Mouse (Mus musculus): ENCODE measurements around the gene Sytl2.

Sytl2 gene

GRCm38 (mm10) chr7:90301942-90302646 is at the start of gene Sytl2:
Sytl2 (plus strand) TSS chr7:90302252.
- DNase-seq = peak; percentile 59

DNA sequence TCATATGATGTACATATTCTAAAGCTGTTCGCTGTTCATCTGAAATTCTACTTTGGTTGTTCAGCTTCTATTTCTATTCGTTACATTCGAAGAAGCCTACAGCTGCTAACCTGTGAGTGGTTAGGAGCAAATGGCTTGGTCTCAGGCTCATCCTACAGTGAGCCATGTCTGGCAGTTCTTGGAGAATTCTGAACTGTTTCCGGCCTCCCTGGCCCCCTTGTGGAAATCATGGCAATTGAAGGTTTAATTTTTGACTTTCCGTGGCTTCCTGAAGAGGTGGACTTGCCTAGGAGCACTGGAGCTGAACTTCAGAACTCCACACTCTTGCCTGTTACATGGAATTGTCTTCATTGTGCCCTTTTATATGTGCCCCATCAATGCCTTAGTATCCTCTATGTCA is 49.1 kb upstream of the Sytl2 start:
- DNase-seq = no peak

- DNase-seq = no peak
Measured at GRCm38 (mm10) chr7:90258701-90259100, 43.4 kb upstream of the Sytl2 start.

- no peak for DNase-seq
Measured at GRCm38 (mm10) chr7:90259899-90260298, 42.2 kb upstream of the Sytl2 start.

DNA sequence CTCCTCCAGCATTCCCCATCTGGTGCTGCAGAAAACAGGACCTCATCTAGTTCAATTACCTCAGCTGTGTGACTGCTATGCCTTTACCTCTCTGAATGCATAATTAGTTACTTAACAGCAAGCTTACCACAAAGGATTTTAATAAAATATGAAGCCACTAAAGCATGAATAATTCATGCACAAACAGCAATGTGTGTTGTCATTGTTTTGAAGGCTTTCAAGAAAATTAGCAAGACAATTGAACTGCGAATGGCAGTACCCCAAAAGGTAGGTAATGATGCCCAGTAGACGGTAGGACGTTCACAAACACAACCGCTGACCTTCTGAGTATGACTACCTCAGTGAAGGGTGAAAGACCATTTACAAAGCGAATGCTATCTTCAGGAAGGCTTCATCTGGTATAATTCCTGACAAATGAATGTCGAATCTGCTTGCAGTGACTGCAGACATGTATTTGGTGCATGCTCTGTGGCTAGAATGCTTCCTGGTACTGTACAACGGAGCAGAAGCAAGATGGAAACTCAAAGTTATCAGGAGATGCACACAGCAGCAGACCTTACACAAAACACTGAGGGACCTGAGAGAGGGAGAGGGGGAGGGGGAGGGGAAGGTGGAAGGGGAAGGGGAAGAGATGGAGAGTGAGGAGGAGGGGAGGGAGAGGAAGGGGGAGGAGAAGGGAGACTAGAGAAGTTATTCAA is 40.0 kb upstream of the Sytl2 start:
- no peak for DNase-seq

- DNase-seq = peak; percentile 66
Measured at GRCm38 (mm10) chr7:90265289-90265970, 36.6 kb upstream of the Sytl2 start, which contains the start of gene Ccdc83. Ccdc83 (minus strand) TSS chr7:90265777.

- no peak for DNase-seq
Measured at GRCm38 (mm10) chr7:90270141-90270540, 31.9 kb upstream of the Sytl2 start.

- no peak for DNase-seq
Measured at GRCm38 (mm10) chr7:90274561-90275100, 27.4 kb upstream of the Sytl2 start.

GRCm38 (mm10) chr7:90277246-90277645 is 24.8 kb upstream of the Sytl2 start:
- DNase-seq = no peak

- peak; percentile 21 for DNase-seq
Measured at GRCm38 (mm10) chr7:90277769-90278168, 24.3 kb upstream of the Sytl2 start.

DNA sequence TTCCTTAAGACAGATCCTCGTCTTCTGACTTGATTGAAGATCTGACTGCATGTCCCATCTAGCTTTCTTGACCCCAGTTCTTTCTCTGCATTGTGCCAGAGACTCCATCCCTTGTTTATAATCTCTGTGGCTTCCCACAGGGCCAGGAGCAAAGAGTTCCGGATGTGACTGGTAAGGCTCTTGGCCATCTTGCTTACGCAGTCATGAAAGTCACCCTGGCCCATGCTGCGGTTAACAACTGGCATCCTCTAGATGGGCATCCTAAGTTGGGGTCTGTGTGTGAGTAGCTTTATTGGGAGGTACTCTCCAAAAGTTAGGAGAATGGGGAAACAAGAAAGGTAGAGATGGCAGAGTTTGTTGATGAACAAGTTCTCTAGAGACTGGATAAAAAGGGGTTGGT is 22.9 kb upstream of the Sytl2 start:
- no peak for DNase-seq

GRCm38 (mm10) chr7:90280274-90280875 is 21.7 kb upstream of the Sytl2 start:
- DNase-seq = peak; percentile 7

GRCm38 (mm10) chr7:90280878-90281277 is 21.2 kb upstream of the Sytl2 start:
- no peak for DNase-seq

- DNase-seq = no peak
Measured at GRCm38 (mm10) chr7:90281759-90282546, 20.1 kb upstream of the Sytl2 start.

DNA sequence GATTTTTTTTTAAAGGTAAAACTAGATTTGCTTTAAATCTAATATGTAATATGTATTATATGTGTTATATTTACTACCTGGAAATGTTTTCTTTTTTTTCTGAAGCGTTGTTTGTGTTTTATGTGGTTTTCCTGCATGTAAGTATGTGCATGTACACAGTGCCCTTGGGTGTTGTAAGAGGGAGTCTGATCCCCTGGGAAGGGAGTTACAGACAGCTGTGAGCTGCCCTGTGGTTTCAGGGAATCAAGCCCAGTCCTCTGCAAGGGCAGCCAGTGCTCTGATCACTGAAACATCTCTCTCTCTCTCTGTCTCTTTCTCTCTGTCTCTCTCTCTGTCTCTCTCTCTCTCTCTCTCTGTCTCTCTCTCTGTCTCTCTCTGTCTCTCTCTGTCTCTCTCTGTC is 19.3 kb upstream of the Sytl2 start:
- no peak for DNase-seq

GRCm38 (mm10) chr7:90284793-90285192 is 17.3 kb upstream of the Sytl2 start:
- DNase-seq = no peak

DNA sequence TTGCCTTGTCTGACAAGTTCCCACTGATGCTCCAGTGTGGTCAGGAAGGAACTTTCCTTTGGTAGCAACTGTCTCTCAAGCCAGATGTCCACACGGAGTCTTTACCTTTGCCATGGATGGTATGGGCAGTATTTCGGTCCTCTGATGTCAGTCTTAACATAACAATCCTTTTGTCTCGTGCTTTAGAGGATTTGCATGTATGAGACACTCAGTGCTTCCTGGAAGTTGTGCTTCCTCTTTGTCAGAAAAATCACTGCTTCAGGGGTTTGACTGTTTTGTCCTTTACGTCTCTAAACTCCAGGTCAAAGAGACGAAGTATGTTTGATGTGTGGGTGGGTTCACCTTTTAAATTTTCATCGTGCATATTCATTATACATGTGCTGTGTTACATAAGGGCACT is 10.2 kb upstream of the Sytl2 start:
- DNase-seq = no peak

- DNase-seq = peak; percentile 9
Measured at GRCm38 (mm10) chr7:90302647-90303552, 848 bp downstream of the Sytl2 start.

- peak; percentile 16 for DNase-seq
Measured at GRCm38 (mm10) chr7:90306079-90306478, 4.0 kb downstream of the Sytl2 start.

DNA sequence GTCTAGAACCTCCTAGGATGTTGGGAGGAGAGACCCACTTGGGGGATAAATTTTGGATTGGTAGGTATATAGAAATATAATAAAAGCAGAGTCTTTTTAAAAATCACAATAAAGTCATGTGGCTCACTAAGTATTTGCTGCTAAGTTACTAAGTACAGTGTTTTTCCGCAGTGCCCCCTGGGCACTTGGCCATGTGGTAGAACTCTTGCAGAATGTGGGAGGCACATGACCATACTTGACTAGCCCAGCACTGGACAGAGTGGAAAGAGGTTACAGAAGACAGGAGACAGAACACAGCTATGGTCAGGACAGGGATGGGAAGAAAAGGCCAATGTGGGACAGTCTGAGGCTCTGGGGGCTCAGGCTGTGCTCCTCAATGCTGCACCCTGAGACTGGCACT is 4.9 kb downstream of the Sytl2 start:
- peak; percentile 60 for DNase-seq

GRCm38 (mm10) chr7:90308003-90308402 is 6.0 kb downstream of the Sytl2 start:
- no peak for DNase-seq

All from kidney, adult 11 months (tissue).